Mouse (Mus musculus) WW6 (cell line): Measurements from ENCODE around the gene Gm38394.

Experiments used
- DNase-seq: peaks from one replicate; pipeline ENCODE4 v3.0.0-alpha.2; 2013; ENCODE audit warnings: low read depth, low spot score

Gm38394 gene

GRCm38 (mm10) chr1:133585995-133586537 lies 75.1 kb downstream of the Gm38394 start:
- no peak for DNase-seq

- no peak for DNase-seq
Measured at GRCm38 (mm10) chr1:133571293-133571692, 89.8 kb downstream of the Gm38394 start.
